Mouse (Mus musculus): ENCODE measurements around the gene Vasn. TPM values are rescaled to one million over a fixed set of nuclear protein-coding genes. Genes with fewer than 3 reads are reported as not detected.

Vasn gene
- total and polyA plus RNA-seq, 3 experiments = 2.0 to 5.0 (median 2.2) TPM

- TF ChIP-seq BHLHE40 (IDR thresholded peaks at IDR 0.05; ENCODE audit: low read depth, low read length) (peak; percentile 57), USF1 (IDR thresholded peaks at IDR 0.05; ENCODE audit: low read depth, low read length) (no peak), MAFK (IDR thresholded peaks at IDR 0.05; ENCODE audit: insufficient replicate concordance, low read length) (0 out of 2 replicates have a peak, but pooled peaks have one; percentile 9), ZMIZ1 (IDR thresholded peaks at IDR 0.05; ENCODE audit: low read depth, low read length) (no peak), MAZ (IDR thresholded peaks at IDR 0.05; ENCODE audit: low read depth, low read length) (no peak), MEF2A (IDR thresholded peaks at IDR 0.05; ENCODE audit: borderline replicate concordance, low read depth, low read length) (no peak)
- dilution Hi-C loops (cut with MboI; ENCODE audit: extremely low pct_ligation_motif_present, extremely low pct_unique_long_range_greater_than_20kb, low sequenced_read_pairs) = no loop called here
- Histone ChIP-seq H3K36me3 (replicated peaks in 1 of 2; ENCODE audit: control insufficient read depth in 1 of 2, insufficient read depth in 1 of 2, low read length in 1 of 2) (peaks cover 50 to 73% of the 10 kb centered on the region in 2 experiments), H3K79me2 (replicated peaks; ENCODE audit: control insufficient read depth, extremely low read depth, insufficient read depth, poor library complexity, severe bottlenecking) (peaks cover 6% of the 10 kb centered on the region), H3K4me1 (ENCODE audit: control insufficient read depth in 1 of 2, insufficient read depth in 2 of 2) (peaks cover 4 to 48% of the 10 kb centered on the region in 2 experiments; a peak in 3 of 4 replicates), H3K4me3 (replicated peaks in 1 of 3; ENCODE audit: low read depth in 2 of 3, low read length in 2 of 3, poor library complexity in 1 of 3) (no peak overlapping the region), H3K9ac (ENCODE audit: insufficient read depth, low read depth) (no peak overlapping the region), H3K4me2 (ENCODE audit: insufficient read depth, low read depth, poor library complexity, severe bottlenecking) (no peak overlapping the region), H3K27me3 (replicated peaks) (no peaks in the 10 kb centered on the region), H3K27ac (ENCODE audit: insufficient read depth, low read depth) (no peak overlapping the region), H3K9me3 (replicated peaks; ENCODE audit: low read length) (no peaks in the 10 kb centered on the region)
- no peak for DNase-seq (ENCODE audit: extremely low read depth)
- in situ Hi-C loops (cut with MboI; ENCODE audit: low pct_ligation_motif_present, low pct_unique_long_range_greater_than_20kb, low sequenced_read_pairs) = loop anchor here (5.0 kb wide), 1 partner anchor 42 kb away; no protein-coding TSS in a partner anchor
These were observed 34.4 kb downstream of the Vasn start for GRCm38 (mm10) chr16:4674091-4674490.

- TF ChIP-seq JUN (IDR thresholded peaks at IDR 0.05; ENCODE audit: insufficient read depth, low read depth, low read length) = no peak
- no peak for TF ChIP-seq USF2 (conservative IDR thresholded peaks at IDR 0.05; ENCODE audit: low read depth, low read length)
- TF ChIP-seq NELFE (IDR thresholded peaks at IDR 0.05; ENCODE audit: low read depth, low read length) = no peak
- TF ChIP-seq MAZ (IDR thresholded peaks at IDR 0.05; ENCODE audit: low read depth, low read length) = no peak
- TF ChIP-seq MAX (IDR thresholded peaks at IDR 0.05; ENCODE audit: low read length) = no peak
- TF ChIP-seq TBP (conservative IDR thresholded peaks at IDR 0.05; ENCODE audit: low read depth, low read length) = no peak
- TF ChIP-seq CHD1 (IDR thresholded peaks at IDR 0.05; ENCODE audit: low read depth, low read length) = no peak
- TF ChIP-seq MAFK (IDR thresholded peaks at IDR 0.05; ENCODE audit: insufficient replicate concordance, low read length) = no peak
- no peak for TF ChIP-seq TCF12 (IDR thresholded peaks at IDR 0.05; ENCODE audit: low read depth, low read length)
- no peak for TF ChIP-seq ZKSCAN1 (IDR thresholded peaks at IDR 0.05; ENCODE audit: borderline replicate concordance, low read depth, low read length)
- no peak for TF ChIP-seq PAX5 (IDR thresholded peaks at IDR 0.05; ENCODE audit: low read length)
- TF ChIP-seq ETS1 (conservative IDR thresholded peaks at IDR 0.05; ENCODE audit: low read depth, low read length) = no peak
- no peak for TF ChIP-seq SIN3A (IDR thresholded peaks at IDR 0.05; ENCODE audit: low read length)
- no peak for TF ChIP-seq RCOR1 (conservative IDR thresholded peaks at IDR 0.05; ENCODE audit: low read depth, low read length)
- no peak for TF ChIP-seq MEF2A (IDR thresholded peaks at IDR 0.05; ENCODE audit: borderline replicate concordance, low read depth, low read length)
- TF ChIP-seq NRF1 (IDR thresholded peaks at IDR 0.05; ENCODE audit: low read depth, low read length) = no peak
- TF ChIP-seq MXI1 (IDR thresholded peaks at IDR 0.05; ENCODE audit: low read depth, low read length) = no peak
- no peak for TF ChIP-seq ELF1 (IDR thresholded peaks at IDR 0.05; ENCODE audit: low read depth, low read length)
- TF ChIP-seq POLR2A (IDR thresholded peaks at IDR 0.05; ENCODE audit: low read depth, low read length) = no peak
- no peak for TF ChIP-seq USF1 (IDR thresholded peaks at IDR 0.05; ENCODE audit: low read depth, low read length)
- no peaks in the 10 kb centered on the region for H3K27me3 ChIP-seq (replicated peaks)
- no peak overlapping the region for H3K9ac ChIP-seq (ENCODE audit: insufficient read depth, low read depth)
- H3K4me2 ChIP-seq (ENCODE audit: insufficient read depth, low read depth, poor library complexity, severe bottlenecking) = no peak overlapping the region
- H3K4me1 ChIP-seq (ENCODE audit: control insufficient read depth in 1 of 2, insufficient read depth in 2 of 2) = peaks cover 8 to 66% of the 10 kb centered on the region in 2 experiments
- no peak overlapping the region for H3K27ac ChIP-seq (ENCODE audit: insufficient read depth, low read depth)
- H3K4me3 ChIP-seq (replicated peaks in 1 of 3; ENCODE audit: low read depth in 2 of 3, low read length in 2 of 3, poor library complexity in 1 of 3) = no peak overlapping the region
- H3K79me2 ChIP-seq (replicated peaks; ENCODE audit: control insufficient read depth, extremely low read depth, insufficient read depth, poor library complexity, severe bottlenecking) = peaks cover 6% of the 10 kb centered on the region
- DNase-seq (ENCODE audit: extremely low read depth) = no peak
- no peaks in the 10 kb centered on the region for H3K9me3 ChIP-seq (replicated peaks; ENCODE audit: low read length)
- peaks cover 35 to 53% of the 10 kb centered on the region in 2 experiments for H3K36me3 ChIP-seq (replicated peaks in 1 of 2; ENCODE audit: control insufficient read depth in 1 of 2, insufficient read depth in 1 of 2, low read length in 1 of 2)
- dilution Hi-C loops (cut with MboI; ENCODE audit: extremely low pct_ligation_motif_present, extremely low pct_unique_long_range_greater_than_20kb, low sequenced_read_pairs) (no loop called here), in situ Hi-C loops (cut with MboI; ENCODE audit: low pct_ligation_motif_present, low pct_unique_long_range_greater_than_20kb, low sequenced_read_pairs) (loop anchor here (5.0 kb wide), 1 partner anchor 120 kb away; the partner anchor contains the start of gene Tfap4)
These were observed 37.1 kb downstream of the Vasn start for GRCm38 (mm10) chr16:4676836-4677235.

Measured in CH12.LX (cell line).